Mouse (Mus musculus) heart, embryonic 15.5 days (tissue): ENCODE data around the gene Aff3. TPM values are rescaled to one million over a fixed set of nuclear protein-coding genes. Genes with fewer than 3 reads are reported as not detected.

Experiments
- ATAC-seq: fragments of 200-750 bp; cut with Nextera tagmentation; replicated peaks from 2 replicates; pipeline ENCODE4 v1.8.0; 2017; ENCODE audit warnings: low read depth, moderate TSS enrichment; ENCODE audit not compliant: insufficient number of reproducible peaks, insufficient read depth, low FRiP score
- H3K27ac ChIP-seq: fragments of 300-500 bp; sonication (generic); 2 replicates; pipeline ENCODE4 v1.5.1; 2015; ENCODE audit warnings: mild to moderate bottlenecking, inconsistent platforms
- H3K27me3 ChIP-seq: fragments of 300-500 bp; sonication (generic); 2 replicates; pipeline ENCODE4 v1.6.1; 2015; ENCODE audit warnings: inconsistent platforms
- H3K36me3 ChIP-seq: fragments of 300-500 bp; sonication (generic); 2 replicates; pipeline ENCODE4 v1.6.1; 2015; ENCODE audit warnings: mild to moderate bottlenecking, inconsistent platforms
- H3K4me1 ChIP-seq: fragments of 300-500 bp; sonication (generic); replicated peaks from 2 replicates; pipeline ENCODE4 v1.6.1; 2015; ENCODE audit warnings: inconsistent platforms
- H3K4me2 ChIP-seq: fragments of 300-500 bp; sonication (generic); 2 replicates; pipeline ENCODE4 v1.6.1; 2015; ENCODE audit warnings: inconsistent platforms, mild to moderate bottlenecking, moderate library complexity
- H3K4me3 ChIP-seq: fragments of 300-500 bp; sonication (generic); 2 replicates; pipeline ENCODE4 v1.5.1; 2015; ENCODE audit warnings: mild to moderate bottlenecking, inconsistent platforms
- H3K9ac ChIP-seq: fragments of 300-500 bp; sonication (generic); 2 replicates; pipeline ENCODE4 v1.6.1; 2015; ENCODE audit warnings: mild to moderate bottlenecking, inconsistent platforms
- H3K9me3 ChIP-seq: fragments of 300-500 bp; sonication (generic); replicated peaks from 2 replicates; pipeline ENCODE4 v1.6.1; 2016; ENCODE audit warnings: inconsistent platforms
- WGBS: fragments of 180-500 bp; shearing (Covaris S2); methylation state at CpG from one replicate; pipeline ENCODE4 v1.1.7; 2015; ENCODE audit warnings: mixed read lengths; 5-methylcytosine and 5-hydroxymethylcytosine counted together
- polyA plus RNA-seq: library from polyadenylated mRNA; unstranded; fragments of >200 nt; fragmentation: Nextera tagmentation; extraction: Ambion mirVana; gene quantifications from 2 replicates; pipeline ENCODE4 v1.2.1, GENCODE M21; 2015

Gene Aff3
- polyA plus RNA-seq, 1 experiment from 2014 or later: 2.2 TPM

DNA sequence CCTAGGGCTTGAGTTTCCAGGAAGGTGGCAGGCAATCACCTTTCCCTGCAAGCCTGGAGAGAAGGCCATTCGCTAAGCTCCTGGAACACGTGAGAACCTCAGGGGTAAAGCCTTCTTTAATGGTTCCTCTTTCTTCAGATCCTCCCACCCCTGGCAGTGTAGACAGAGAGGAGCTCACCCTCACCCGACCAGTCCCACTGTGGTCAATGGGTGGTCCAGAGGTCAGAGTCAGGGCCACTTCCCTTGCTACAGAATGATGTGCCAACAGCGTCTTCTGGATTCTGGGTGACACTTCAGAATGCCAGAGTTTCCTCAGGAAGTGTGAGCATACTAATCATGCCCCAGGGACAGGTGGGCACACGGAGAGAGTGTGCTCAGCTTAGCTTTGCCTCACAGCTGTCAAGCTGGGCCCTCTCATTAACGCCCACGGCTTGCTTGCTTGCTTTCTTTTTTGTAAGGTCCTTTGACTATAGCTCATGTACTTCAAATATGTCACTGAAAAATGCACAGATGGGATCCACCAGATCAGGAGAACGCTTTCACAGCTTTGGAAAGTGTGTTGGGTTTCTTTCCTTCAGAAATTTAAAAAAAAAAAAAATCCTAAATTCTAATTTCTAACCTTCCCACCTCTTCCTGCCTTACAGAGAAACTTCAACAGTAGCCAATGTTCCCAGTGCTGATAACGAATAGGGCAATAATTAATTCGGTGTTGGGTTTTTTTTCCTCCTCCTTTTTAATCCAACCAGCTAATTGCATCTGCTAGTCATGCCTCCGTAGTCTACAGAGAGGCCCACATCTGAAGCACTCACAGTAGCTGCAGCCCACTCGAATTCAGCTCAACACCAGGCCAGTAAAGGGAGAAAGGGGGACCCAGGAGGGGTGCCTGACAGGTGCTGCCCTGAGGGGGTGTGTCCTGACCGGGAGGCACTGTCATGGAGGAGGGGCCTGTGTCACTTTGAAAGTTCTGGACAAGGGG is 235.8 kb downstream of the Aff3 start:
- no peak for ATAC-seq
- H3K4me2 ChIP-seq: no peak overlapping the region
- H3K4me1 ChIP-seq: no peaks in the 10 kb centered on the region
- H3K9me3 ChIP-seq: no peaks in the 10 kb centered on the region
- no peaks in the 10 kb centered on the region for H3K27me3 ChIP-seq
- no peaks in the 10 kb centered on the region for H3K36me3 ChIP-seq
- no peak overlapping the region for H3K27ac ChIP-seq
- H3K9ac ChIP-seq: no peak overlapping the region
- WGBS: 58% methylated on average over 13 of the region's 13 CpGs
- no peak overlapping the region for H3K4me3 ChIP-seq

DNA sequence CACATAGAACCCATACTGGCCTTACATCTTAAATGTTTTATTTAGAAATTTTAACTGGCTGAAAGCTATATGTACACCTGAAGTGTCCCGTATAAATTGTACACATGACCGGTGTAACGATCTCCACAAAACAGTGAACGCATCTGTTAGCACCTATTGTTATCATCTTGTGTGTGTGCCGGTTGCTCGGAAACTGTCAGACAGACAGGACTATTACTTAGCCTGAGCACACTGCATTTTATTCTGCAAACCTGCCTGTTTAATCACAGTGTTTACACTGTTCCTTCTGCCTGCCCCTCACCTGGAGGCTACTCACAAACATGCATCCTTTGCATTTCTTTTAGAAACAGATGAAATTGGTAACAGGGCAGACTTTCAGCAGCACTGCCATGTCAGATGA is 241.8 kb downstream of the Aff3 start:
- H3K9me3 ChIP-seq: no peaks in the 10 kb centered on the region
- no peak for ATAC-seq
- no peak overlapping the region for H3K27ac ChIP-seq
- no peak overlapping the region for H3K4me3 ChIP-seq
- H3K27me3 ChIP-seq: no peaks in the 10 kb centered on the region
- H3K9ac ChIP-seq: no peak overlapping the region
- WGBS: 83% methylated on average over 6 of the region's 6 CpGs
- no peaks in the 10 kb centered on the region for H3K36me3 ChIP-seq
- no peak overlapping the region for H3K4me2 ChIP-seq
- H3K4me1 ChIP-seq: 0 out of 2 replicates have a peak, but pooled peaks cover 4% of the 10 kb centered on the region

DNA sequence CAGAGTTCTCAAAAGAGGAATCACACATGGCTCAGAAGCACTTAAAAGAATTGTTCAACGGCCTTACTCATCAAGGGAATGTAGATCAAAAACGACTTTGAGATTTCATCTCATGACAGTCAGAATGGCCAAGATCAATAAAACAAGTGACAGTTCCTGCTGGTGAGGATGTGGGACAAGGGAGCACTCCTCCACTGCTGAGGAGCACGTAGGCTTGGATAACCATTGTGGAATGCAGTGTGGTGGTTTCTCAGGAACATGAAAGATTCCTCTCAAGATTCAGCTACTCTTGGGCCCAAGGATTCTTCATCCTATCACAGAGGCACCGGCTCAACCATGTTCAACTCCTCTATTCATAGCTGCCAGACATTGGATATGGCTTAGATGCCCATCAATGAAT is 245.4 kb downstream of the Aff3 start:
- no peak overlapping the region for H3K4me3 ChIP-seq
- no peak overlapping the region for H3K9ac ChIP-seq
- H3K36me3 ChIP-seq: no peaks in the 10 kb centered on the region
- H3K27me3 ChIP-seq: no peaks in the 10 kb centered on the region
- H3K4me2 ChIP-seq: no peak overlapping the region
- H3K4me1 ChIP-seq: 0 out of 2 replicates have a peak, but pooled peaks cover 4% of the 10 kb centered on the region
- 81% methylated on average over 4 of the region's 4 CpGs for WGBS
- no peak for ATAC-seq
- H3K9me3 ChIP-seq: no peaks in the 10 kb centered on the region
- H3K27ac ChIP-seq: no peak overlapping the region

DNA sequence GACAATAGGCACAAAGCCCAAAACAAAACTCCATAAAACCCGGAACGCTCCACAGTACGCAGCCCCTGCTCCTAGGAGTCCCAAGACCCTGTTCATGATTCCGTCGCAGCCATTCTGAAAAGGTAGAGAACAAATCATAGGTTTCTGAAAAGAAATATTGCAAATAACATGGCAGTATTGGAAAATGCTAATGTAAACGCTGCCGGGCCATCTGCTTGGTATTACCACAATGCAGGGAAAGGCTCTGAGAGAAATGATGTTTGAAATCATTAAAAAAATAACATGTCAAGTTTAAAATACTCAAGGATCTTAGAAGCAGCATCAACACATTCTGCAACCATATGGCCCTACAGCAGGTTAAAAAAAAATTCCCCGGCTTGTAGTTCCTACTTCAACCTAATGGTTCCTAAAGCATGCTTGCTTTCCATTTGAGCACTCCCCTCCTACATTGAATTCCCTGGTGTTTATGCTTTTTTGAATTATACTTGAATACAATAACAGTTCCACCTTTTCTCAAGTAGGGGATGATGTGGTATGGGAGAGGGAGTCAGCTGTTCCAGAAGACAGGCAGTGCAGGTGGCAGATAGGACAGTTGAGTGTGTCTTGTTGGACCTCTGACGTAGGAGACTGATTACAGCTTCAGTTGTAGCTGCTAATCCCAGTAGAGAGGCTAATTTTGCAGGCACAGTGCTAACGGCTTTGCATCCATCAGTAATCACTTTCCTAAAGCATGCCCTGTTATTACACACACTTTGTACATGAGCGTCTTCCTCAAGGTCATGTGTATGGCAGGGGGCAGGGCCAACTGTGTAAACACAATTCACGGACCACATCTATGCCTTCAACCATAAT is 246.3 kb downstream of the Aff3 start:
- no peaks in the 10 kb centered on the region for H3K27me3 ChIP-seq
- H3K36me3 ChIP-seq: no peaks in the 10 kb centered on the region
- H3K9me3 ChIP-seq: no peaks in the 10 kb centered on the region
- no peak overlapping the region for H3K4me3 ChIP-seq
- H3K4me1 ChIP-seq: 0 out of 2 replicates have a peak, but pooled peaks cover 4% of the 10 kb centered on the region
- no peak overlapping the region for H3K4me2 ChIP-seq
- H3K9ac ChIP-seq: no peak overlapping the region
- 81% methylated on average over 12 of the region's 12 CpGs for WGBS
- ATAC-seq: no peak
- no peak overlapping the region for H3K27ac ChIP-seq

DNA sequence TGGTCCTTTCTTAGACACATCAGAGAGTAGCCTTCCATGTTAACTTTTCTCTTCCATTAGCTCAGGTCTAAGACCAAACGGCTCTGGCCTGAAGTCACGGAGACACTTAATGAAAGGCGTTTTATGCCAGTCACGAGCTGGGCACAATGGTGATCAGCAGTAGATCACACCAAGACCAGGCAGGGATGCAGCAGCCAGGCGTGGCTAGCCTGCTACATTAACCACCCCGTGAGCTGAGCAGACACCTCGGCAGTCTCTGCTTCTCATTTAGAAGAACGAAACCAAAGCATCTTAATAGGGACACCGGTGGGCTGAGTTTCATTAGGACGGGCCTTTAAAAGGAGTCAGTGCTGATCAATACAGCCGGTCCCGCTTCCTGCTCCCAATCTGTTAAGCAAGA is 247.6 kb downstream of the Aff3 start:
- Histone ChIP-seq H3K4me3 (no peak overlapping the region), H3K9me3 (no peaks in the 10 kb centered on the region), H3K9ac (no peak overlapping the region), H3K27me3 (no peaks in the 10 kb centered on the region), H3K36me3 (no peaks in the 10 kb centered on the region), H3K4me2 (no peak overlapping the region), H3K27ac (no peak overlapping the region), H3K4me1 (0 out of 2 replicates have a peak, but pooled peaks cover 4% of the 10 kb centered on the region)
- 84% methylated on average over 12 of the region's 12 CpGs for WGBS
- no peak for ATAC-seq

DNA sequence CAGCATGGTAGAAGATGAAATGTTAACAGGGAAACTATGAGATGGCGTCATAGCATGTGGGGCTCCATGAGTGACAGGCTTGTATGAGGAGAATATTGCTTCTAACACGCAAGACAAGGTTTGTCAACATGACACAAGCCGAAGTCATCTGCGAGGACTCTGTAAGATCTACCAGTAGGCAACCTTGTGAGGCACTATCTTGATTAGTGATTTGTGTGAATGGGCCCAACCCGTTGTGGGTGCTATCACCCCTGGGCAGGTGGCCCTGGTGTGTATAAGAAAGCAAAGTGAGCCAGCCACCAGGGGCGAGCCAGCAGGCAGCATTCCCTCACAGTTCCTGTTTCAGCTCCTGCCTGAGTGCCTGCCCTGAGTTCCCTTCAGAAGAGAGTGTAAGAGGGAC is 249.2 kb downstream of the Aff3 start:
- 86% methylated on average over 6 of the region's 6 CpGs for WGBS
- peaks cover 7% of the 10 kb centered on the region; the same call in 1 of the 2 replicates for H3K4me1 ChIP-seq

DNA sequence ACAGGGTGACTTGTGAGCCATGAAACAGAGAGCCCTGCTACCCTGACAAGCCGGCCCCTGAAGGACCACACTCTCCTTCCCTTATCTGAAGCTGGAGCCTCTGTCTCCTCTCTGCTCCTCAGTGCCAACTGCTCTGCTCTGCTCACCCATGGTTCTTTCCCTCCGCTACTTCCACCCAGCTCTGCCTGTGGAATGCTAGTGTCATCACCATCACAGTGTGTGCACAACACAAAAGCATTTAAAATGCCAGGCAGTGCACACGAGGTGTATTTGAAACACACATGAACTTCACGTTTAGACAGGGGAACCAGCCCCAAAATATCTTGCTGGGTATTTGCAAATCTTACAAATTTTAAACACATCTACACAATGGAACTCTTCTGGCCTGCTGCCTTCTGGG is 253.6 kb downstream of the Aff3 start:
- Histone ChIP-seq H3K4me1 (peaks cover 3% of the 10 kb centered on the region; the same call in 1 of the 2 replicates), H3K4me3 (no peak overlapping the region), H3K9me3 (no peaks in the 10 kb centered on the region), H3K36me3 (no peaks in the 10 kb centered on the region), H3K27ac (no peak overlapping the region), H3K27me3 (no peaks in the 10 kb centered on the region), H3K9ac (no peak overlapping the region), H3K4me2 (no peak overlapping the region)
- no peak for ATAC-seq
- WGBS: 45% methylated on average over 4 of the region's 4 CpGs

More for the DNA sequence above, 249.2 kb downstream of the Aff3 start:
- Histone ChIP-seq H3K9ac (no peak overlapping the region), H3K9me3 (no peaks in the 10 kb centered on the region), H3K4me3 (no peak overlapping the region), H3K27me3 (no peaks in the 10 kb centered on the region), H3K4me2 (no peak overlapping the region), H3K36me3 (no peaks in the 10 kb centered on the region), H3K27ac (no peak overlapping the region)
- ATAC-seq: no peak

DNA sequence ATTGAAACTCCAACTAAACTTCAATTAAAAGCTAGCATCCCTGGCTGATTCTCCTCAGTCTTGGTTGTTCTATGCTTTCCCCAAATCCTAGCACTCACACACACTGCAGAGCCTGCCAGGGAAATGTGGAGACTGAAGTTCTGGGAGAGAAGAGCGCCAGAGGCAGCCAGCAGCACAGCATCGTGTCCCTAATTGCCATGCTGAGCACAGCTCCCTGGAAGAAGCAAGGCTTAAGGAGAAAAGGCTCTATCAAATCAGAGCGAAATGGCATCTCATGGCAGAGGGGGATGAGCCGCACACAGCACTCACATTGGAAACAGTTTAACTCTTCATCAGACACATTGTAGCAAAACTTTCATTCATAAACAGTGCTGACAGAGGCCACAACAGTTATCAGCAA is 254.3 kb downstream of the Aff3 start:
- 48% methylated on average over 4 of the region's 4 CpGs for WGBS
- no peak for ATAC-seq
- Histone ChIP-seq H3K4me1 (peaks cover 3% of the 10 kb centered on the region; the same call in 1 of the 2 replicates), H3K9me3 (no peaks in the 10 kb centered on the region), H3K27me3 (no peaks in the 10 kb centered on the region), H3K4me2 (no peak overlapping the region), H3K36me3 (no peaks in the 10 kb centered on the region), H3K4me3 (no peak overlapping the region), H3K9ac (no peak overlapping the region), H3K27ac (no peak overlapping the region)

DNA sequence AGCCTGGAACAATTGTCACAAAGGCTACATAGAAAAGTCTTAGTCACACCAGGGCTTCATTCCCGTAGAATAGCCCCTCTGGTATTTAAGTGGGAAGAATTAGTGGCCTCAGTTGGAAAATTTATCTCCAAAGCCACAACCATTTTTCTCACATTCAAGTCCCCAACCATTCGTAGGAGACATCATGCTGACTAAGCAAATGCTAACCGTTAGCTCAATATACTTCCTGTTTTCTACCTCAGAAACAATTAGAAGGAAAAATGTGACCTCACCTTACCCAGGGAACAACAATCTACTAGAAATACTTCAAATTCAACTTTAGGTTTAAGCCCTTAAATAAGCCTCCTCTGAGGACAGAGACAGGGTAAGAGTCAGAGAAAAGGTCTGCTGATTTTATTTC is 256.5 kb downstream of the Aff3 start:
- Histone ChIP-seq H3K4me1 (peaks cover 3% of the 10 kb centered on the region; the same call in 1 of the 2 replicates), H3K36me3 (no peaks in the 10 kb centered on the region), H3K9me3 (no peaks in the 10 kb centered on the region), H3K27me3 (no peaks in the 10 kb centered on the region), H3K9ac (no peak overlapping the region), H3K4me2 (no peak overlapping the region), H3K27ac (no peak overlapping the region), H3K4me3 (no peak overlapping the region)
- no peak for ATAC-seq
- 69% methylated on average over 3 of the region's 3 CpGs for WGBS

DNA sequence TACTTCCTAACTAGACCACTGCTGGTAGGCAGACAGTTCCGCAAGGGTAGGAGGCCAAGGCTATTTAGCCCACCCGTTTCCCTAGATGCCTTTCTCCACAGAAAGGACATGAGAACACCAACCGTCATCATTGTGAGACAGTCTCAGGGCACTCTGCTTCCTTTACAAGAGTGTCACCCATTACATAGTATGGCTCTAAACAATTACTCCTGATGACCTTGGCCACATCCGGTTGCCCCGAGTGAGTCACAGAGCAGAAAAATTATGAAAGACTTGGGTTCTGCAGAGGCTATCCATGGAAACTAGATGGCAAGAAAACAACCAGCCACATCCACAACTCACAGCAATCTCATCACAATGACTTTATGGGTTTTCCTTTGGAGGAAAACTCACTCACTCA is 261.0 kb downstream of the Aff3 start:
- 85% methylated on average over 5 of the region's 5 CpGs for WGBS
- no peaks in the 10 kb centered on the region for H3K27me3 ChIP-seq
- peaks cover 4% of the 10 kb centered on the region for H3K4me1 ChIP-seq
- no peak for ATAC-seq
- no peak overlapping the region for H3K27ac ChIP-seq
- H3K36me3 ChIP-seq: no peaks in the 10 kb centered on the region
- H3K9me3 ChIP-seq: no peaks in the 10 kb centered on the region
- no peak overlapping the region for H3K9ac ChIP-seq
- H3K4me2 ChIP-seq: no peak overlapping the region
- H3K4me3 ChIP-seq: no peak overlapping the region

DNA sequence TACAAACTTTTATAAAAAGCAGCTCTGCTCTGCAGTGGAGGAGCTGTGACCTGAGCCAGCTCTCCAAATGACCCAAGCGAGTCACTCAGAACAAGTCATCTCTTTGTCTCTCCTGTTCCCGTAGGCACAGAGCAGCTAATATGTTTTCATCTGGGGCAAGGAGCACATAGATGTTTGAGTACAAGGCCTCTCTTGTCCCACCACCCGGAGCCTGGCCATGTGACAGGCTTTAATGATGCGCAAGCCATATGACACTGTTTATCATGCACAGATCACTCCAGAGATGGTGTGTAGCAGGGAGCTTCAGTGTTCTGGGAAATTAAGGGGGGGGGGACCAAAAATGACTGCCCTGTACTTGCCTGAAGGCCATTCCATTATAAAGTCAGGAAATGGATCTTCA is 262.9 kb downstream of the Aff3 start:
- Histone ChIP-seq H3K4me1 (peaks cover 12% of the 10 kb centered on the region), H3K27me3 (no peaks in the 10 kb centered on the region), H3K27ac (no peak overlapping the region), H3K4me3 (no peak overlapping the region), H3K9ac (no peak overlapping the region), H3K4me2 (no peak overlapping the region), H3K9me3 (no peaks in the 10 kb centered on the region), H3K36me3 (no peaks in the 10 kb centered on the region)
- WGBS: 72% methylated on average over 4 of the region's 4 CpGs
- ATAC-seq: no peak
